Mouse (Mus musculus): ENCODE results near the gene Thg1l. TPM values are rescaled to one million over a fixed set of nuclear protein-coding genes. Genes with fewer than 3 reads are reported as not detected.

Gene Thg1l
- polyA plus RNA-seq (2012; rRNA removed): 12.0 and 12.2 TPM in 2 replicates

DNA sequence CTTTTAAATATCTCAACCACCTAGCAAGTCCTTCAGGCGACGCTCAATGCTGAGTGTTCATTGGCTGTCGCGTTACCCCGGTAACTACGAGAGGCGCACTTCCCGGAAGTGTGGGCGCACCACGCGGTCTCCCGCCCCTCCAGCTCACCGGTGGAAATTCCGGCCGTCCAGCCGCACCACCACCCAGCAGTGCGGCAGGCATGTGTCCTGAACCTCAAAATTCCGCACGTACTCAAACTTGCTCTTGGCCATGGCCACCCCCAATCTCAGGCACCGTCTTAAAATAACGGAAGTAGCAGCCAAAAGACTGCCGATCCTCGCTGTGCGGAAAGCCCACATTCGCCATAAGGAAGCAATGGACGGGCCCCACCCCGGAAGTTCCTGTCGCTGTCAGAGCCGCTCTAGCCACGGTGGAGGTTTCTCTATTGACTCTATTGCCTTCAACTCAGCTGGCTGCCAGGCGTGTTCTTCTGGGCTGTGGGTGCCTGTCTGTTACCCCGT is at the start of gene Thg1l:
Thg1l (minus strand) TSS at position 368 of the 501 bp plus-strand sequence.
- 0 out of 2 replicates have a peak, but pooled peaks have one; percentile 2 for TF ChIP-seq POLR2A (IDR thresholded peaks at IDR 0.05; ENCODE audit: borderline replicate concordance, extremely low read depth, insufficient read depth, insufficient read length, poor library complexity, severe bottlenecking)
- TF ChIP-seq CTCF (IDR thresholded peaks at IDR 0.05; ENCODE audit: borderline replicate concordance, extremely low read depth, insufficient read depth, insufficient read length): no peak
- peak; percentile 98 for DNase-seq (ENCODE audit: low read depth)

DNA sequence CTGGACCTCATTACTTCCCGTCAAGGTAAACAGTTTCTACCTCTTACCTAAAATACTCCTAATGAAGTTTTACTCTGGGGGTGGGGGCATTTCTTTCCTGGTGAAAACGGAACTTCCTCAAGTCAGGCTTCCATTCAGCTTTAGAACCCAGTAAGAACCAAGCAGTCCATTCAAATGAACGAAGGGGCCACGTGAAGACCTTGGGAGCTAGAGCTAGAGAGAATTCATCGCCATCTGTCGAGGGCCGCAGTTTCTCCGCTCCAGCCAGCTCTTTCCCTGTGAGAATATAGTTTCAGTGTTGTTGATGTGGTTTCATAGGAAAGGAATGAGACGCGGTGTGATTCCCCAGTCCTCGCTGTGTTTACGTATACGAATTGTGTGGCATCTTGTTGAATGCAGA is 36.8 kb upstream of the Thg1l start:
- no peak for TF ChIP-seq POLR2A (IDR thresholded peaks at IDR 0.05; ENCODE audit: borderline replicate concordance, extremely low read depth, insufficient read depth, insufficient read length, poor library complexity, severe bottlenecking)
- no peak for TF ChIP-seq CTCF (IDR thresholded peaks at IDR 0.05; ENCODE audit: borderline replicate concordance, extremely low read depth, insufficient read depth, insufficient read length)
- peak; percentile 5 for DNase-seq (ENCODE audit: low read depth)

DNA sequence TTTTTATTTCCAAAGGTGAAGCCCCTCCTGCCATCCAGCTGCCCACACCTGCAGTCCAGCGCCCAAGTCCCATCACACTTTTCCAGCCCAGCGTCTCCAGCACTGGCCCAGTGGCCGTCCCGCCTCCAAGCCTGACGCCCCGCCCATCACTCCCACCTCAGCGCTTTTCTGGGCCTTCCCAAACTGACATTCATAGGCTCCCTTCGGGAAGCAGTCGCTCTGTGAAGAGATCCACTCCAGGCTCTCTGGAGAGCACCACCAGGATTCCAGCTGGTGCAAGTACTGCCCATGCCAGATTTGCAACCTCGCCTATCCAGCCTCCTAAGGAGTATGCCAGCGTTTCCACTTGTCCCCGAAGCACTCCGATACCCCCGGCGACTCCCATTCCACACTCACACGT is 36.3 kb upstream of the Thg1l start:
- DNase-seq (ENCODE audit: low read depth): peak; percentile 25
- TF ChIP-seq CTCF (IDR thresholded peaks at IDR 0.05; ENCODE audit: borderline replicate concordance, extremely low read depth, insufficient read depth, insufficient read length) (no peak), POLR2A (IDR thresholded peaks at IDR 0.05; ENCODE audit: borderline replicate concordance, extremely low read depth, insufficient read depth, insufficient read length, poor library complexity, severe bottlenecking) (no peak)

DNA sequence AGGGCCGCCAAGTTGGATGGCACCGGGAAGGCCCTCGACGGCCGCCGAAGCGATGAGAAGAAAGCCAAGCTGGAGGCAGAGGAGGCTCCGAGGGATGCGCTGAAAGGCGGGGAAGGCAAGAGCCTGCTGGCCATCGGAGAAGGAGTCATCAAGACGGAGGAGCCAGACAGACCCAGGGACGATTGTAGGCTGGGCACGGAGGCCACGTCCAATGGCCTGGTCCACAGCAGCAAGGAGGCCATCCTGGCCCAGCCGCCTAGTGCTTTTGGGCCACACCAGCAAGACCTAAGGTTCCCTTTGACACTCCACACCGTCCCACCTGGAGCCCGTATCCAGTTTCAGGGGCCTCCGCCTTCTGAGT is 25.6 kb upstream of the Thg1l start:
- TF ChIP-seq CTCF (IDR thresholded peaks at IDR 0.05; ENCODE audit: borderline replicate concordance, extremely low read depth, insufficient read depth, insufficient read length) (no peak), POLR2A (IDR thresholded peaks at IDR 0.05; ENCODE audit: borderline replicate concordance, extremely low read depth, insufficient read depth, insufficient read length, poor library complexity, severe bottlenecking) (no peak)
- no peak for DNase-seq (ENCODE audit: low read depth)

DNA sequence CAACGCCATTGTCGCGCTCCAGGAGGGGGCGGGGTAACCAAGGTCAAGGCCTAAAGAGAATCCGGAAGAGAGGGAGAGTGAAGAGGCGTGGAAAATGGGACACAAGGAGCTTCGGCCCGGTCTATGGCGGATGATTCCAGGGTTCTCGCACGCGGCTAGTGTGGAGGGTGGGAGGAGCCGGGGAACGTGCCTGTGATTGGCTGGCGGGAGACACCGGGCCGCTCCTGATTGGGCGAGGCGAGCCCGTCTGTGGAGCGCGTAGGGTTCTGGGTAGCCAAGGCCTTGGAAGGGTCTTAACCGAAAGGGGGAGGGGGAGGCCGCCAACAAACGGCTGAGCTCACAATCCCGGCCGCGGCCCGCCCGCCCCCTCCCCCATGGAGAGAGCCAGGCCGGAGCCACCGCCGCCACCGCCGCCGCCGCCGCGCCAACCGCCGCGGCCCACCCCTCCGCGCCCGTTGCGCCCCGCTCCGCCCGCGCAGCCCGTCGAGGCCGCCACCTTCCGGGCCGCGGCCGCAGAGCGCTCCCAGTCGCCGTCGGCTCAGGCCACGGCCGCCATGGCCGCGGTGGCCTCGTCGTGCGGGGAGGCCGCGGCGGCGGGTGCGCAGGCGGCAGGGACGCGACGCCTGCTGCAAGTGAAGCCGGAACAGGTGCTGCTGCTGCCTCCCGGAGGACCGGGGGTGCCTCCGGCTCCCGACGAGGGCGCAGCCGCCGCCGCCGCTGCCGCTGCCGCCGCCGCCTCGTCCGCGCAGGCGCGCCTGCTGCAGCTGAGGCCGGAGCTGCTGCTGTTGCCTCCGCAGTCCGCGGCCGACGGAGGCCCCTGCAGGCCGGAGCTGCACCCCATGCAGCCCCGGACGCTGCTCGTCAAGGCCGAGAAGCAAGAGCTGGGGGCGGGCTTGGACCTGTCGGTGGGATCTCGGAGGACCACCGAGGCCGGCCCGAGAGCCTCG is 24.9 kb upstream of the Thg1l start, which contains the start of gene Sox30:
Sox30 (plus strand) TSS at position 365 of the 947 bp plus-strand sequence.
- TF ChIP-seq POLR2A (IDR thresholded peaks at IDR 0.05; ENCODE audit: borderline replicate concordance, extremely low read depth, insufficient read depth, insufficient read length, poor library complexity, severe bottlenecking) (peak; percentile 76), CTCF (IDR thresholded peaks at IDR 0.05; ENCODE audit: borderline replicate concordance, extremely low read depth, insufficient read depth, insufficient read length) (no peak)
- peak; percentile 93 for DNase-seq (ENCODE audit: low read depth)

DNA sequence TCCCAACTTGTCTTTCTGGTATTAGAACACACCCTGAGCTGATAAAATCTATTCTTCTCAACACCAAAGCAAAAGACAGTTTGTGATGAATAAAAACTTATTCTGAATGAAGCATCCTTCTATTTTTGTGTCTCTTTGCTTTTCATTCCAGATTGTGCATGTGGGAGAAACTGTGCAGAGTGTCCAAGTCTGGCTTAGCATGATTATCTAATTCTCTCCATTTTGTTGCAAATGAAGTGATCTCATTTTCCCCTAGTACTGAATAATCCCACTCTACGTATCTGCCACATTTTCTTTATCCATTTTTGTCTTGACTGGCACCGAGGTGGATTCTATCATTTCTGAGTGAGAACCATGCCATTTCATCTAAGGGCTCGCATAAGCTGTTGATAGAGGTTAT is 20.8 kb upstream of the Thg1l start:
- no peak for DNase-seq (ENCODE audit: low read depth)
- TF ChIP-seq CTCF (IDR thresholded peaks at IDR 0.05; ENCODE audit: borderline replicate concordance, extremely low read depth, insufficient read depth, insufficient read length): no peak

DNA sequence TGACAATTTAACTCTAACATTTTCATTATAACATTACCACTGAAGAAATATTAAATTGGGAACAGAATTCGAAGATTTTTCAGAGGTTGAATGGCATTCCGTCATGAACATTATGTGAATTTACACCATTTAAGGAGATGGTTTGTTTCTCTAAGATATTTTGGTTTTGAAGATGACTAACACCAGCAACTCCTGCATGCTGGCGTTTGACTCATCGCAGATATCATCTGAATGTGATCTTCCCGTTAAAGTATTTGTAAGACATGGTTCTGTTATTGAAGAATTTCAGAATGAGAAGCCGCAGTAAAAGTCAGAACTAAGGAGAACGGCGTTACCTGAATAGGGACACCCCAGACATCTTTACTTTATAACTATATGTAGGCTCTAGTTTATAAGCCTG is 19.2 kb upstream of the Thg1l start:
- no peak for DNase-seq (ENCODE audit: low read depth)
- TF ChIP-seq CTCF (IDR thresholded peaks at IDR 0.05; ENCODE audit: borderline replicate concordance, extremely low read depth, insufficient read depth, insufficient read length) (no peak), POLR2A (IDR thresholded peaks at IDR 0.05; ENCODE audit: borderline replicate concordance, extremely low read depth, insufficient read depth, insufficient read length, poor library complexity, severe bottlenecking) (no peak)

DNA sequence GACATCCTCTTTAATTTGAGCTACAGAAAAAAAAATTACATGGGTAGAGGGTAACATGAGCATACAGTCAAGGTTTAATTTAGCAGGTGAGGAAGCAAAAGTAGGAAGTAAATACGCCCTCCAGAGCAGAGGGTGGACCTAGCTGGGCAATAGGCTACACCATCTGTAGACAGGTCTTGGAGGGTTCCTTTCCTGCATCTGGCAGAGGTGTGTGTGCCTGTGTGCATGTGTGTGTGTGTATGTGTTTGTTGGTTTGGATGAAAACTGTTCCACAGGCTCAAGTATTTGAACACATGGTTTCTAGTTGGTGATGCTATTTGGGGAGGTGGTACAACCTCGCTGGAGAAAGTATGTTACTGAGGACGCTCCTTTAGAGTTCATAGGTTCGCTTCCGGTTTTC is 18.3 kb upstream of the Thg1l start:
- TF ChIP-seq CTCF (IDR thresholded peaks at IDR 0.05; ENCODE audit: borderline replicate concordance, extremely low read depth, insufficient read depth, insufficient read length): no peak
- no peak for TF ChIP-seq POLR2A (IDR thresholded peaks at IDR 0.05; ENCODE audit: borderline replicate concordance, extremely low read depth, insufficient read depth, insufficient read length, poor library complexity, severe bottlenecking)

DNA sequence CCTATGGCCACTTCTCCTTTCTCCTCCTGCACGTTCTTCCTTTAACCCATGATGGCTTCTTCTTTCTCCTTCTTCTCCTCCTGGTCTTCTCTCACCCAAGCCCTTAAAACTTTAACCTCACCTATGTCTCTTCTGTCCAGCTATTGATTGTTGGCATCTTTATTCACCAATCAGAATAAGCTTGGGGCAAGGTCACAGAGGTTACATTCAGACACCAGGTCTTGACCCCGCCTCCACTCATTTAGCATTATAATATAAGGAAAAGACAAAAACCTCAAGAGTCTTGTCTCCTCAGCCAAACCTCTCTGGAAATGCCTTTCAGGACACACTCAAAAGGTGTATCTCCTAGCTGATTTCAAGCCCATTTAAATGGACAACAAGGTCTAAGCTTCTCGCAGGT is 13.2 kb upstream of the Thg1l start:
- TF ChIP-seq CTCF (IDR thresholded peaks at IDR 0.05; ENCODE audit: borderline replicate concordance, extremely low read depth, insufficient read depth, insufficient read length) (no peak), POLR2A (IDR thresholded peaks at IDR 0.05; ENCODE audit: borderline replicate concordance, extremely low read depth, insufficient read depth, insufficient read length, poor library complexity, severe bottlenecking) (no peak)
- DNase-seq (ENCODE audit: low read depth): no peak

More for the DNA sequence above, 18.3 kb upstream of the Thg1l start:
- DNase-seq (ENCODE audit: low read depth): no peak

DNA sequence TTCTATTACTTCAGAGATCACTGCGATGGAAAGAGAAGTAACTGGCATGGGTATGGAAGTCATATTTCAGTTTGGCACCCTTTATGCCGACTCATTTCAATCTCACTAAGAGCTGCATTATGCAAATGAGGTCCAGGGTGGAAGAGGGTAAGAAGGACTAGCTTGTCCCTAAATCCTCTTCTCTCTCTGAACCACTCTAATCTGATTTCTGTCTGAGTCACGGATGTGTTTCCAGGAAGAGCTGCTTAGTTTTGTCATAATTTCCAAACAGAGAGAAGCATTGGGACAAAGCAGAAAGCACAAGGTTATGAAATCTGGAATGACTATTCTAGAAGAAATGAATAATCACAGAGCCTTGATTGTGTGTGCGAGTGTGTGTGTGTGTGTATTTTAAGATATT is 11.6 kb upstream of the Thg1l start:
- no peak for DNase-seq (ENCODE audit: low read depth)
- no peak for TF ChIP-seq CTCF (IDR thresholded peaks at IDR 0.05; ENCODE audit: borderline replicate concordance, extremely low read depth, insufficient read depth, insufficient read length)
- no peak for TF ChIP-seq POLR2A (IDR thresholded peaks at IDR 0.05; ENCODE audit: borderline replicate concordance, extremely low read depth, insufficient read depth, insufficient read length, poor library complexity, severe bottlenecking)

DNA sequence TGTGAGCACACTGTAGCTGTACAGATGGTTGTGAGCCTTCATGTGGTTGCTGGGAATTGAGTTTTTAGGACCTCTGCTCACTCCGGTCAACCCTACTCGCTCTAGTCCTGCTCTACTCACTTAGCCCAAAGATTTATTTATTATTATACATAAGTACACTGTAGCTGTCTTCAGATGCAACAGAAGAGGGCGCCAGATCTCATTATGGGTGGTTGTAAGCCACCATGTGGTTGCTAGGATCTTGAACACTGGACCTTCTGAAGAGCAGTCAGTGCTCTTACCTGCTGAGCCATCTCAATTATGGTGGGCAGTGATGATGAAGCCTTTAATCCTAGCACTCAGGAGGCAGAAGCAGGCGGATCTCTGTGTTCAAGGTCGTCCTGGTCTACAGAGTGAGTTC is 4.7 kb upstream of the Thg1l start:
- DNase-seq (ENCODE audit: low read depth): no peak
- TF ChIP-seq POLR2A (IDR thresholded peaks at IDR 0.05; ENCODE audit: borderline replicate concordance, extremely low read depth, insufficient read depth, insufficient read length, poor library complexity, severe bottlenecking) (no peak), CTCF (IDR thresholded peaks at IDR 0.05; ENCODE audit: borderline replicate concordance, extremely low read depth, insufficient read depth, insufficient read length) (no peak)

DNA sequence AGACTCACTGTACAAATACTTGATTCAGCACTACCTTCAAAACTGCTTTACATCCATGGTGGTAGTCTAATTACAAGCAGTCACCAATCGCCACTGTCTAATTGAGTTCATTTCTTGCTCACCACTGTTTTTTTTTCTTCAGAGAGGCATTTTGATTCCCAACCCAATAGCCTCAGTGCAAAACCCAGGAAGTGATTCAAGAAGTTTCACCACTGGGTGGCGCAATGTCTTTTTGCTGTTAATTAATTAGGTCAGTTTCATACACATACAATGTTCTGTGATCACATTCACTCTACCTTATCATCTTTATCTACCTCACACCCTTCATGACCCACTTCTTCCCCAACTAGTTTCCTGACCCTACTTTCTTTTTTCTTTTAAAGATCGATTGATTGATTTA is 4.3 kb upstream of the Thg1l start:
- peak; percentile 10 for DNase-seq (ENCODE audit: low read depth)

More for the DNA sequence above, 4.3 kb upstream of the Thg1l start:
- TF ChIP-seq CTCF (IDR thresholded peaks at IDR 0.05; ENCODE audit: borderline replicate concordance, extremely low read depth, insufficient read depth, insufficient read length) (peak; percentile 4; the same call in 1 of the 2 replicates), POLR2A (IDR thresholded peaks at IDR 0.05; ENCODE audit: borderline replicate concordance, extremely low read depth, insufficient read depth, insufficient read length, poor library complexity, severe bottlenecking) (no peak)
